Mouse (Mus musculus): ENCODE results near the gene Xiap. TPM values are rescaled to one million over a fixed set of nuclear protein-coding genes. Genes with fewer than 3 reads are reported as not detected.
A peak's percentile ranks its signal among the peaks of the same experiment; 100 is the strongest.

The Xiap gene
- polyA plus RNA-seq, 2 experiments from 2014 or later = 20.1 to 21.4 TPM

GRCm38 (mm10) chrX:42088136-42088535, 28.7 kb downstream of the Xiap start:
- ATAC-seq = no peak

GRCm38 (mm10) chrX:42107137-42107536, 47.7 kb downstream of the Xiap start:
- no peak for ATAC-seq

GRCm38 (mm10) chrX:42110585-42110984, 51.1 kb downstream of the Xiap start:
- ATAC-seq = no peak

GRCm38 (mm10) chrX:42119442-42120048, 60.1 kb downstream of the Xiap start:
- no peak for ATAC-seq

GRCm38 (mm10) chrX:42124963-42125697, 65.7 kb downstream of the Xiap start:
- no peak for ATAC-seq

- no peak for ATAC-seq
Observed at GRCm38 (mm10) chrX:42139882-42140281, 80.4 kb downstream of the Xiap start.

- ATAC-seq = no peak
Observed at GRCm38 (mm10) chrX:42142620-42143019, 83.1 kb downstream of the Xiap start.

- ATAC-seq = no peak
Observed at GRCm38 (mm10) chrX:42143991-42144390, 84.5 kb downstream of the Xiap start.

GRCm38 (mm10) chrX:42148016-42148451, 88.6 kb downstream of the Xiap start:
- no peak for ATAC-seq

GRCm38 (mm10) chrX:42148788-42149556, 89.5 kb downstream of the Xiap start, which contains the start of gene Stag2:
Stag2 (plus strand) TSS chrX:42149317.
- peak; percentile 71 for ATAC-seq

GRCm38 (mm10) chrX:42149557-42150345, 90.3 kb downstream of the Xiap start:
- ATAC-seq = no peak

- no peak for ATAC-seq
Observed at GRCm38 (mm10) chrX:42150346-42151023, 91.0 kb downstream of the Xiap start.

GRCm38 (mm10) chrX:42151024-42151754, 91.7 kb downstream of the Xiap start:
- ATAC-seq = no peak

GRCm38 (mm10) chrX:42151903-42152369, 92.5 kb downstream of the Xiap start:
- peak; percentile 68 for ATAC-seq

- ATAC-seq = no peak
Observed at GRCm38 (mm10) chrX:42153056-42153455, 93.6 kb downstream of the Xiap start.

Other genes starting within 250 kb of the Xiap start
- 100 to 1,000 TPM; 139 to 174 TPM for gene Thoc2, start 139.0 kb upstream of the Xiap start, polyA plus RNA-seq (2017; shearing (Covaris generic))
- 10 to 100 TPM; 89.1 to 96.9 TPM for gene Stag2, start 89.6 kb downstream of the Xiap start, polyA plus RNA-seq (2017; shearing (Covaris generic))

Measured in activated CD4-positive, CD25-positive, alpha-beta regulatory T cell, adult 4 months (primary cell).